Mouse (Mus musculus): ENCODE measurements at regions not wholly inside any gene's neighbourhood (a gene's known extent, or its start where the extent isn't known, plus 50 kb on each side); places are given as distances from the start of the nearest gene placed in this dataset.

DNA sequence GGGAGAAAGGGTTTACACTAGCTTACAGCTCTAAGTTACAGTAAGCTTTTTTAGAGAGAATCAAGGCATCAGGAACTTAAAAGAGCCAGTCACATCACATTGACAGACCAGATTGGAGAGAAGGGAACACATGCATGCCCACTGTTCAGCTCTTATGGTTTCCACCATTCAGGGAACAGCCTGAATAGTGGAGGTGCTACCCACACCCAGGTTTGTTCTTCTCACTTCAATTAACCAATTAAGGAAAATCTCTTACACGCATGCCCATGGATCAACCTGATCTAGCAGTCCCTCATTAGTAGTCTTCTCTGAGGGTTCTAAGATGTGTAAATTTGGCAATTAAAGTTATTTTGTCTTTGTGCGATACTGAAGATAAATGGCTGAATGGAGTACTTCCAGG is 419.2 kb upstream of the Tusc1 start:
- Histone ChIP-seq H3K36me3 (ENCODE audit: control insufficient read depth, insufficient read depth, low read length) (no peaks in the 10 kb centered on the region), H3K9ac (ENCODE audit: low read length) (no peak overlapping the region), H3K27me3 (ENCODE audit: control insufficient read depth, insufficient read depth, low read length) (no peaks in the 10 kb centered on the region), H3K4me3 (ENCODE audit: low read depth, low read length) (no peak overlapping the region), H3K9me3 (ENCODE audit: control insufficient read depth, low read length) (no peaks in the 10 kb centered on the region), H3K4me1 (replicated peaks; ENCODE audit: control insufficient read depth, insufficient read depth) (no peaks in the 10 kb centered on the region), H3K4me2 (replicated peaks; ENCODE audit: low read depth) (no peak overlapping the region), H3K27ac (replicated peaks) (no peak overlapping the region)
- 92% methylated on average over 2 of the region's 2 CpGs for WGBS
- TF ChIP-seq EP300 (optimal IDR thresholded peaks at IDR 0.05) (no peak), CTCF (IDR thresholded peaks at IDR 0.05; ENCODE audit: low read depth) (no peak)
- DNase-seq (ENCODE audit: low spot score) (no peak), ATAC-seq (ENCODE audit: low FRiP score, low TSS enrichment) (no peak)

DNA sequence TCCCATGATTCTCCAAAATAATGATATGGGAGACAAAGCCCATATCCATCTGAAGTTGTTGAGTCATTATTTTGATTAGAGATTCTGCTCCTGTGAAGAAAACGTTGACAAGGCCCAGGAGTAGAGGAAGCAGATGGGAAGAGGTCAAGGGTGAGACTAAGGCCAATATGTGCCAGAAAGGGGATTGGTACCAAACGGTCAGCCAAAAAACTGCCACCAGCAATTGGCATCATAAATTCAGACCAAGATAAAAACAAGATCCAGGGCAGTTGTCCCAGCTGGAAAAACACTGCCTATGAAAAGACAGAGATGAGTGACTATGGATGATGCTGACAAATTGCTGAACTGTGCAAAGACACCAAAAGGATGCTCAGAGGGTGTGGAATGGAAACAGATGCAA is 411.0 kb upstream of the Tusc1 start:
- Histone ChIP-seq H3K9ac (ENCODE audit: low read length) (no peak overlapping the region), H3K27ac (replicated peaks) (no peak overlapping the region), H3K9me3 (ENCODE audit: control insufficient read depth, low read length) (no peaks in the 10 kb centered on the region), H3K4me2 (replicated peaks; ENCODE audit: low read depth) (no peak overlapping the region), H3K27me3 (ENCODE audit: control insufficient read depth, insufficient read depth, low read length) (no peaks in the 10 kb centered on the region), H3K36me3 (ENCODE audit: control insufficient read depth, insufficient read depth, low read length) (no peaks in the 10 kb centered on the region), H3K4me3 (ENCODE audit: low read depth, low read length) (no peak overlapping the region), H3K4me1 (replicated peaks; ENCODE audit: control insufficient read depth, insufficient read depth) (no peaks in the 10 kb centered on the region)
- ATAC-seq (ENCODE audit: low FRiP score, low TSS enrichment) (no peak), DNase-seq (ENCODE audit: low spot score) (no peak)
- TF ChIP-seq CTCF (IDR thresholded peaks at IDR 0.05; ENCODE audit: low read depth) (no peak), EP300 (optimal IDR thresholded peaks at IDR 0.05) (no peak)
- WGBS, result 33% methylated on average over 2 of the region's 2 CpGs

DNA sequence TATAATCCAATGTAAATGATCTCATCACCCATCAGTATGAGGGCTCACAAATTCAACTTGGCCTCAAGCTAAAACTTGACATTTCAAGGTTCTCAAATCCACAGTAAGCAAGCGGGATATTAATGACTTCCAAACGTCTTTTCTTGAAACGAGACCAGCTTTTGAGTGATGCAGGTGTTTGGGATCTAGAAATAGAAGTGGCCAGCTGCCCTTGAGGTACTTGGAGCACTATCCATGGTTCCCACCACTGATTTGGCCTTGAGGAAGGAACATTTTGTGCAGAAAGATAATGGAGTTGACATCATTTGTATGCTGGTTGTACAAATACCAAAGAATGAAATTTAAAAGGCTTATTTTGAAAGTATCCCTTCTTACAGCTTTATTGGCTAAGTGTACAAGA is 378.4 kb upstream of the Tusc1 start:
- H3K27ac ChIP-seq (replicated peaks), result no peak overlapping the region
- H3K4me3 ChIP-seq (ENCODE audit: low read depth, low read length), result no peak overlapping the region
- TF ChIP-seq EP300 (optimal IDR thresholded peaks at IDR 0.05) (no peak), CTCF (IDR thresholded peaks at IDR 0.05; ENCODE audit: low read depth) (no peak)
- DNase-seq (ENCODE audit: low spot score) (no peak), ATAC-seq (ENCODE audit: low FRiP score, low TSS enrichment) (no peak)
- 58% methylated on average over 3 of the region's 3 CpGs for WGBS
- no peaks in the 10 kb centered on the region for H3K36me3 ChIP-seq (ENCODE audit: control insufficient read depth, insufficient read depth, low read length)
- no peaks in the 10 kb centered on the region for H3K27me3 ChIP-seq (ENCODE audit: control insufficient read depth, insufficient read depth, low read length)
- no peaks in the 10 kb centered on the region for H3K9me3 ChIP-seq (ENCODE audit: control insufficient read depth, low read length)
- no peaks in the 10 kb centered on the region for H3K4me1 ChIP-seq (replicated peaks; ENCODE audit: control insufficient read depth, insufficient read depth)
- no peak overlapping the region for H3K4me2 ChIP-seq (replicated peaks; ENCODE audit: low read depth)
- no peak overlapping the region for H3K9ac ChIP-seq (ENCODE audit: low read length)

DNA sequence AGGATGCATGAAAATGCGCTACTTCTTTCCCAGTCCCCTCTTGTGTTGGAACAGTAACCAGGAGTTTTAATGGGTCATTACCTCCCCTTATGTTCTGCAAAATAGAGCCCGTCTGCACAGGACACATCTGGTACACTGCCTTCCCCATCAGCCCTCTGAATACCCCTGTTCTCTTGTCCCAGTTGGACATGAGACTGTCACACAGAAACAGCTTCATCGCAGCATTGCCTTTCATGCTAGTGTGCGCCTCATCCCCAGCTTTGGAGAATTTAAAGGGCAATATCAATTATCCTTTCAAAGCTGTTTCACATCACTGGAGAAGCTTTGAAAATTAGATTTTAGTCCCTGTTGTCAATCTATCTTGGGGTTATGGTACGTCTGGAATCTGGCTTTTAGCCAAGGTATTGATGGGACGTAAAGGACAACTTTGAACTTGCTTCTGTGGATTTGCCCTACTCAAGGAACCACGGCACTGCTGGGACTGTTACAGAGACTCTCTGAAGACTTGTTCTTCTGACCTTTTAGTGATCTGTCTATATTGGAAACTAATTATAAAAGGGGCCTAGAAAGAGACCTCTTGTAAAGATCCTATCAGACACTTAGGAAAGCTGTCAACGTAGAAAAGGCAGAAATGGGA is 341.2 kb upstream of the Tusc1 start:
- ATAC-seq (ENCODE audit: low FRiP score, low TSS enrichment) (no peak), DNase-seq (ENCODE audit: low spot score) (no peak)
- H3K27me3 ChIP-seq (ENCODE audit: control insufficient read depth, insufficient read depth, low read length), result no peaks in the 10 kb centered on the region
- no peaks in the 10 kb centered on the region for H3K4me1 ChIP-seq (replicated peaks; ENCODE audit: control insufficient read depth, insufficient read depth)
- 81% methylated on average over 8 of the region's 8 CpGs for WGBS
- H3K36me3 ChIP-seq (ENCODE audit: control insufficient read depth, insufficient read depth, low read length), result no peaks in the 10 kb centered on the region
- H3K9ac ChIP-seq (ENCODE audit: low read length), result no peak overlapping the region
- H3K27ac ChIP-seq (replicated peaks), result no peak overlapping the region
- H3K9me3 ChIP-seq (ENCODE audit: control insufficient read depth, low read length), result no peaks in the 10 kb centered on the region
- H3K4me2 ChIP-seq (replicated peaks; ENCODE audit: low read depth), result no peak overlapping the region
- no peak overlapping the region for H3K4me3 ChIP-seq (ENCODE audit: low read depth, low read length)
- TF ChIP-seq CTCF (IDR thresholded peaks at IDR 0.05; ENCODE audit: low read depth) (no peak), EP300 (optimal IDR thresholded peaks at IDR 0.05) (no peak)

- no peak for TF ChIP-seq CTCF (IDR thresholded peaks at IDR 0.05; ENCODE audit: low read depth)
- no peak for TF ChIP-seq EP300 (optimal IDR thresholded peaks at IDR 0.05)
- no peaks in the 10 kb centered on the region for H3K27me3 ChIP-seq (ENCODE audit: control insufficient read depth, insufficient read depth, low read length)
- DNase-seq (ENCODE audit: low spot score) (no peak), ATAC-seq (ENCODE audit: low FRiP score, low TSS enrichment) (no peak)
- no peak overlapping the region for H3K4me3 ChIP-seq (ENCODE audit: low read depth, low read length)
- no peak overlapping the region for H3K4me2 ChIP-seq (replicated peaks; ENCODE audit: low read depth)
- H3K36me3 ChIP-seq (ENCODE audit: control insufficient read depth, insufficient read depth, low read length), result no peaks in the 10 kb centered on the region
- no peaks in the 10 kb centered on the region for H3K4me1 ChIP-seq (replicated peaks; ENCODE audit: control insufficient read depth, insufficient read depth)
- 67% methylated on average over 6 of the region's 6 CpGs for WGBS
- H3K27ac ChIP-seq (replicated peaks), result no peak overlapping the region
- no peaks in the 10 kb centered on the region for H3K9me3 ChIP-seq (ENCODE audit: control insufficient read depth, low read length)
- H3K9ac ChIP-seq (ENCODE audit: low read length), result no peak overlapping the region
These were observed 340.6 kb upstream of the Tusc1 start for GRCm38 (mm10) chr4:93675739-93676402.

DNA sequence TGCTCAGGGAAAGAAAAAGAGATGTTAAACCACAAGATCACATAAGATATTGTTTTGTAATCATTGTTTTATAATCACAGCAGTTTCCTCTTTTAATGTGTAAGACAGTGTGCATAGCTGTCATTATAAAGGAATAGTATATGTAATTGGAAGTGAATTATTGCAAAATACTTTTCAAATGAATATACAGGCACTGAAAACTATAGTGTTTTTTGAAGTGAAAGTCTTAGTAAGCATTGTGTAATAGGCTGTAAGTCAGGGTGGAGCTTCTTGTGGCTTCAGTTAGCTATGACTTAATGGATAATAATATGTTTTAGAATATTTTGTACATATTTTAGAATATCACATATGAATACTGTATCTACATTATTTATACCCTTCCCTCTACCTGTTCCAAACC is 333.7 kb upstream of the Tusc1 start:
- TF ChIP-seq EP300 (optimal IDR thresholded peaks at IDR 0.05), result no peak
- no peak for TF ChIP-seq CTCF (IDR thresholded peaks at IDR 0.05; ENCODE audit: low read depth)
- Histone ChIP-seq H3K4me2 (replicated peaks; ENCODE audit: low read depth) (no peak overlapping the region), H3K9me3 (ENCODE audit: control insufficient read depth, low read length) (no peaks in the 10 kb centered on the region), H3K9ac (ENCODE audit: low read length) (no peak overlapping the region), H3K27ac (replicated peaks) (no peak overlapping the region), H3K4me1 (replicated peaks; ENCODE audit: control insufficient read depth, insufficient read depth) (no peaks in the 10 kb centered on the region), H3K36me3 (ENCODE audit: control insufficient read depth, insufficient read depth, low read length) (no peaks in the 10 kb centered on the region), H3K27me3 (ENCODE audit: control insufficient read depth, insufficient read depth, low read length) (no peaks in the 10 kb centered on the region), H3K4me3 (ENCODE audit: low read depth, low read length) (no peak overlapping the region)
- DNase-seq (ENCODE audit: low spot score) (no peak), ATAC-seq (ENCODE audit: low FRiP score, low TSS enrichment) (no peak)

All from stomach, postnatal 0 days (tissue).